Comparison of ENCODE assay signal across 25 mouse cellular contexts in the genomic region with DNA sequence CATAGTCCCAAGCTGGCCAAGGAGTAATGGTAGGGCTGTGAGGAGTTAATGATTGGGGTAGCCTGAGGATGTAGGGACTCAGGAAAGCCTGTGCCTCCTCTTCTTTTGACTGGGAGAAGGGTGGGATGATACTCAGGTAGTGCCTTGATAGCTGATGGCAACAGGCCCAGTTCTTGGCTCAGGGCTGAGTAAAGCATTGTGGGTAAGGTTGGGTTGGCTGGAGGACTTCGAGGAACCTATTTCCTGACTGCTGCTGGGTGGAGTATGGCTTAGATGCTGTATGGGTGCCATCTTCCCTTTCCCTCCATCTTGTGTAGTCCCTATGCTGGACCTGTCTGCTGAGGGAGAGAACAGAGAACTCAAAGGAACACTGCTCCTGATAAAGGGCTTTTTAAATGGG.
"Had no signal": no experiment of that assay in that cellular context is flagged by ENCODE, and none has a peak within 500 bp of the region (broad histone marks: within the 10 kb centered on the region; RNA-seq: fewer than 3 reads in every experiment).

No protein-coding gene starts in this region.

- H3K4me1 ChIP-seq: limb, embryonic 10.5 days; limb, embryonic 12.5 days had no signal

- H3K4me2 ChIP-seq: heart, embryonic 11.5 days; heart, embryonic 13.5 days; heart, embryonic 15.5 days; hindbrain, embryonic 12.5 days; hindbrain, embryonic 15.5 days; intestine, embryonic 15.5 days; limb, embryonic 12.5 days; liver, embryonic 11.5 days; liver, embryonic 13.5 days had no signal

- H3K27me3 ChIP-seq: heart, embryonic 13.5 days; heart, embryonic 15.5 days; hindbrain, embryonic 12.5 days; hindbrain, embryonic 15.5 days; intestine, embryonic 15.5 days; limb, embryonic 12.5 days; liver, embryonic 13.5 days had no signal

- H3K27ac ChIP-seq: heart, adult 2 months; heart, embryonic 13.5 days; heart, embryonic 15.5 days; hindbrain, embryonic 10.5 days; hindbrain, embryonic 12.5 days; hindbrain, embryonic 15.5 days; intestine, embryonic 15.5 days; layer of hippocampus, adult 2 months; left cerebral cortex, adult 2 months; limb, embryonic 10.5 days; liver, embryonic 13.5 days had no signal

- H3K9me3 ChIP-seq: heart, embryonic 13.5 days; heart, embryonic 15.5 days; hindbrain, embryonic 10.5 days; hindbrain, embryonic 12.5 days; hindbrain, embryonic 15.5 days; intestine, embryonic 15.5 days; limb, embryonic 10.5 days; limb, embryonic 12.5 days; liver, embryonic 13.5 days had no signal

- DNase-seq: gastrocnemius, postnatal 14 days; heart, adult 2 months; heart, postnatal 10 days; heart, postnatal 4 days; kidney, adult 18-20 months; kidney, adult 8-10 months; kidney, postnatal 10 days; kidney, postnatal 25 days; kidney, postnatal 4 days; liver; liver, embryonic 13.5 days had no signal

- H3K36me3 ChIP-seq: hindbrain, embryonic 15.5 days had no signal

- ATAC-seq: inflammation-experienced regulatory T-cells, adult 6 months; intestine, embryonic 15.5 days; intestine, postnatal 0 days had no signal

- H3K9ac ChIP-seq: heart, embryonic 13.5 days; heart, embryonic 15.5 days; hindbrain, embryonic 12.5 days; hindbrain, embryonic 15.5 days; intestine, embryonic 15.5 days; limb, embryonic 12.5 days; liver, embryonic 13.5 days had no signal

- H3K4me3 ChIP-seq: heart, adult 2 months; heart, embryonic 13.5 days; heart, embryonic 15.5 days; hindbrain, embryonic 10.5 days; hindbrain, embryonic 12.5 days; hindbrain, embryonic 15.5 days; intestine, embryonic 15.5 days; layer of hippocampus, adult 2 months; left cerebral cortex, adult 2 months; limb, embryonic 10.5 days; limb, embryonic 12.5 days; liver, embryonic 13.5 days had no signal
